Mouse (Mus musculus): ENCODE results near the gene Tcp11l1. TPM values are rescaled to one million over a fixed set of nuclear protein-coding genes. Genes with fewer than 3 reads are reported as not detected.

Tcp11l1 gene
- polyA plus RNA-seq, 1 experiment: 3.9 TPM

DNA sequence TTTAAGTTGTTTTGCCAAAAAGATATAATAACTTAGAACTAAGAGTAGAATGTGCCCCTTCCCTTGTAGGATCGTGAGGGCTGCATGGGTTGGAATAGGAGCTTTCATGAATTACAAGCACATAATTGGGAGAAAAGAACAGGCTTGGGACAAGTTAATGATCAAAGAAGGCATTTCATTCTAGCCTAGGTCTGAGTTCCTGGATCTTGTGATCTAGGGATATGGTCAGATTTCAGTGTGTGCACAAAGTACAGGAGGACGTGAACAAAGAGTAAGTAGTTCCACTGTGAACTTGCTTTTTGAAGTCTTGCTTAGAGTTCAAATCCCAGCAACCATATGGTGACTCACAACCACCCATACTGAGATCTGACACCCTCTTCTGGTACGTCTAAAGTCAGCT, 34.6 kb downstream of the Tcp11l1 start:
- Histone ChIP-seq H3K27ac (ENCODE audit: control insufficient read depth, insufficient read depth, low read depth, low read length, poor library complexity) (no peak overlapping the region), H3K4me3 (replicated peaks; ENCODE audit: control insufficient read depth, low read depth, low read length) (no peak overlapping the region), H3K4me1 (ENCODE audit: control insufficient read depth, insufficient read depth, low read length) (no peaks in the 10 kb centered on the region)
- WGBS: 72% methylated on average over 3 of the region's 3 CpGs
- TF ChIP-seq POLR2A (IDR thresholded peaks at IDR 0.05; ENCODE audit: borderline replicate concordance, control insufficient read depth, low read depth, low read length) (no peak), CTCF (IDR thresholded peaks at IDR 0.05; ENCODE audit: control insufficient read depth, insufficient read depth, low read length) (no peak)

DNA sequence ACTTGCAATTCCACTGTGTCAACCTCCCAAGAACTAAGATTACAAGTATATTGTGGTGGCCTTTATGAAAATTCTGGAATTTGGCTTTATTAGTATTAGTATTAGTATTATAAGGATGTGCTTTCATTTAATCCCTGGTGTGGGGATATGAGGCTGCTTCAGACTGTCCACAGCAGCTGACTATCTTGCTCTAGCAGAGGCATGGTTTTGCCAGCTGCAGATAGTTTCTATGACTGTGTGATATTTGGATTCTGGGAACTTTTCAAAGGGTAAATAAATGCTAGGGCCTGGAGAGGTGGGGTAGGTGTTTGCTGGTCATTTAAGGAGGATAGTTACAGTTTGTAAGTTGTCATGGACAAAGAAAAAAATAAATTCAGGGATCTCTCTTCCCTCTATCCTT, 40.2 kb downstream of the Tcp11l1 start:
- Histone ChIP-seq H3K4me3 (replicated peaks; ENCODE audit: control insufficient read depth, low read depth, low read length) (no peak overlapping the region), H3K4me1 (ENCODE audit: control insufficient read depth, insufficient read depth, low read length) (no peaks in the 10 kb centered on the region), H3K27ac (ENCODE audit: control insufficient read depth, insufficient read depth, low read depth, low read length, poor library complexity) (no peak overlapping the region)
- TF ChIP-seq CTCF (IDR thresholded peaks at IDR 0.05; ENCODE audit: control insufficient read depth, insufficient read depth, low read length): no peak
- no peak for TF ChIP-seq POLR2A (IDR thresholded peaks at IDR 0.05; ENCODE audit: borderline replicate concordance, control insufficient read depth, low read depth, low read length)

DNA sequence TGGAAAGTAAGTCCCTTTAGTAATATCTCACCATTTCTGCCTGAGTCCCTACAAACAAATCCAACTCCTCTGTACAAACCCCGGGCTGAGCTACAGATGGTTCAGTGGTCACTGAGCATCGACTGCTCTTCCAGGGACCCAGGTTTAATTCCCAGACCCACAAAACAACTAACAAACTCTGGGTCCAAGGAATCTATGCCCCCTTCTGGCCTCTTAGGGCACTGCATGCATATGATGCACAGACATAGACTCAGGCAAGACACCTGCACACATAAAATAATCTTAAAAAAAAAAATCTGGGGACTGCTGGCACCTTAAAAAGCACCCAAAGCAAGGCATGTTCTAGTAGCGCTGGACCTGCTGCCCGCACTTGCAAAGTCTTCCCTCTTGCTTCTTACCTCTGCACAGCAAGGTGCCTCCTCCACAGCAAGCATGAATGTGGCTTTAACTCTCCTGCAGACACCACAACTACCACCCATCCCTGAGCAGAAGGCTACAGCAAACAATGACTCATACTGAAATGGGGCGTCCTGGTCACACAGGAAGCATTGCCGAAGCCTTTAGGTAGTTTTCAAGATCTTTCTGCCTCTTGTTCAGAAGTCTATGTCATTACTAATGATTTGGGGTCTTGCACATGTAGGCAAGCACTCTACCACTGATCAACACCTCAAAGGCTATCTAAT, 42.7 kb downstream of the Tcp11l1 start:
- WGBS: 79% methylated on average over 6 of the region's 6 CpGs

DNA sequence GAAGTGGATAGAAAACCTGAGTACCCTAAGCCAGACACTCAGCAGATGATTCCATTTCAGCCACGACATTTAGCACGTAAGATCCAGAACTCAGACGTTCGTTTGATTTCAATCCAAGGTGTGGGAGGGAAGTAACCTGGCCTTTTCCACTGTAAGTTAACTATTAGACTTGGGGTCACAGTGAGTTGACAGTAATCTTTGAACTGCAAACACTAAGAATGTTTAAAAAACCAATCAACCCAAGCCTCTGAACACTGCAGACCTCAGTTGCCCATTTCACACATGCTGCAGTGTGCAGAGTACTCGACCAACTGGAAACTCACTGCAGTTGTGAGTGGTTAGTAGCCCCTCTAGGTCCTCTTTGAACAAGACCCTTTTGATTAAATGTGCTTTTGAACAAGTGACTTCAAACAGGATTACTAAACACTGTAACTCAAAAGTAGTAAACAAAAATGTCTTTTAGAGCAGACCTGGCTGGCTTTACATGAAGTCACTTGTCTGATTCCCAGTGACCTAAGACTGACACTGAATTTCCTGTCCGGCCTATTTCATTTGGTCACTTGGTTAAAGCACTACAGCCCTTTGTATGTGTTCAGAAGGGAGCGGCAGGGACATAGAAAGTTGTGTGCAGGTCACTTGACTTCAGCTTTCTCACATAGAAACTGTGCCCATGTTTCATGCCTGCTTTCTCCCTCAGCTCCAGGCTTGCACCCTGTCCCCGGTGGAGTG, 48.4 kb downstream of the Tcp11l1 start:
- no peak for TF ChIP-seq CTCF (IDR thresholded peaks at IDR 0.05; ENCODE audit: control insufficient read depth, insufficient read depth, low read length)
- no peak for TF ChIP-seq POLR2A (IDR thresholded peaks at IDR 0.05; ENCODE audit: borderline replicate concordance, control insufficient read depth, low read depth, low read length)
- H3K4me1 ChIP-seq (ENCODE audit: control insufficient read depth, insufficient read depth, low read length): no peaks in the 10 kb centered on the region
- 87% methylated on average over 8 of the region's 8 CpGs for WGBS
- H3K4me3 ChIP-seq (replicated peaks; ENCODE audit: control insufficient read depth, low read depth, low read length): no peak overlapping the region
- H3K27ac ChIP-seq (ENCODE audit: control insufficient read depth, insufficient read depth, low read depth, low read length, poor library complexity): no peak overlapping the region

More for the DNA sequence above, 42.7 kb downstream of the Tcp11l1 start:
- Histone ChIP-seq H3K4me1 (ENCODE audit: control insufficient read depth, insufficient read depth, low read length) (no peaks in the 10 kb centered on the region), H3K27ac (ENCODE audit: control insufficient read depth, insufficient read depth, low read depth, low read length, poor library complexity) (no peak overlapping the region), H3K4me3 (replicated peaks; ENCODE audit: control insufficient read depth, low read depth, low read length) (no peak overlapping the region)
- no peak for TF ChIP-seq CTCF (IDR thresholded peaks at IDR 0.05; ENCODE audit: control insufficient read depth, insufficient read depth, low read length)
- TF ChIP-seq POLR2A (IDR thresholded peaks at IDR 0.05; ENCODE audit: borderline replicate concordance, control insufficient read depth, low read depth, low read length): no peak

DNA sequence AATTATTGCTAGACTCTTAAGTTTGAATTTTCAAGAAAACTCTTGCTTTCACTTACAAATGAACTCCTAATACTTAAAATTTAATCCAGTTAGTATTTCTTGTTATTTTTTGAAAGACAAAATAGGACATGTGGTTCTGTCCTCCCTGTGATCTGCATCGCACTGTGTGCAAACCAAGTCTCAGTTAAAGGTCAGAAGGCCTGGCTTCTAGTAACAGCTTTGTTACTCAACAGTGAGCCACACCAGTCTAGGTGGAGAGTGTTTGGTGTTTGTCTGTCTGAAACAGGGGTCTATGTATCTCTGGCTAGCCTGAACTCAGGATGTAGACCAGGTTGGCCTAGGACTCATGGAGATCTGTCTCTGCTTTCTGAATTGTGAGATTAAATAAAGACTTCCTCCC, 53.3 kb downstream of the Tcp11l1 start:
- no peak overlapping the region for H3K27ac ChIP-seq (ENCODE audit: control insufficient read depth, insufficient read depth, low read depth, low read length, poor library complexity)
- TF ChIP-seq CTCF (IDR thresholded peaks at IDR 0.05; ENCODE audit: control insufficient read depth, insufficient read depth, low read length): no peak
- TF ChIP-seq POLR2A (IDR thresholded peaks at IDR 0.05; ENCODE audit: borderline replicate concordance, control insufficient read depth, low read depth, low read length): no peak
- H3K4me3 ChIP-seq (replicated peaks; ENCODE audit: control insufficient read depth, low read depth, low read length): no peak overlapping the region
- H3K4me1 ChIP-seq (ENCODE audit: control insufficient read depth, insufficient read depth, low read length): no peaks in the 10 kb centered on the region
- 94% methylated on average over 1 of the region's 1 CpGs for WGBS

DNA sequence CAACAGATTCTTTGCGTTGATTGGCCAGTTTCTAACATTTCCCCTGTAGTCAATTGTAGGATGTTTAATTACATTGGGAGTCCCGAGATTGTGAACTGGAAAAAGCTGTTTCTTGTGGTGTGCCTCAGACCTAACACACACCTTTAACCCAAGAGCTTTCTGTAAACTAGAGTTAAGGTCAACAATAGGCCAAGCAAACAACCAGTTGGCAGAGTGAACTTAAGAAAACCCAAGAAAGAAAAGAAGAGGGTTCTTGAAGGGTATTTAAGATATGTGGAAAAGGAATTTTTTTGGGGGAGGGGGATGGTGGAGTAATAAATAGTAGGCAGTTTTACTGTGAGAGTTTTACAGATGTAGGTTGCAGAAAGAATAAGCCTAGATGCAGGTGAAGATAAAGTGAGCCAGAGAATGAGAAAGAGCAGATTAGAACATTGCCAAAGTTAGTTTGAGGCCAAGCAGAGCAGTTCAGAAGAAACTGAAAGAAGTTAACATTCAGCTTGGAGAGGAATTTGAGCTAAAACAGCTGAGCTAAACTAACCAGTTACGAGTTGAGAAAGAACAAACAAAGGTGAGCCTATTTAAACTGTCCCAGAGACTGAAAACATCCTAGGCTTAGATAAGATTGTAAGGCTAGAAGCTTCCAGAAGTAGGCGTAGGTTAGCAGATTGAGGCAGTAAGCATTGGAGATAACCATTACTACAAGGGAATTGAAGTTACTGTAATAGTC, 95.8 kb downstream of the Tcp11l1 start:
- WGBS: 87% methylated on average over 4 of the region's 4 CpGs
- no peak for TF ChIP-seq POLR2A (IDR thresholded peaks at IDR 0.05; ENCODE audit: borderline replicate concordance, control insufficient read depth, low read depth, low read length)
- no peak for TF ChIP-seq CTCF (IDR thresholded peaks at IDR 0.05; ENCODE audit: control insufficient read depth, insufficient read depth, low read length)

DNA sequence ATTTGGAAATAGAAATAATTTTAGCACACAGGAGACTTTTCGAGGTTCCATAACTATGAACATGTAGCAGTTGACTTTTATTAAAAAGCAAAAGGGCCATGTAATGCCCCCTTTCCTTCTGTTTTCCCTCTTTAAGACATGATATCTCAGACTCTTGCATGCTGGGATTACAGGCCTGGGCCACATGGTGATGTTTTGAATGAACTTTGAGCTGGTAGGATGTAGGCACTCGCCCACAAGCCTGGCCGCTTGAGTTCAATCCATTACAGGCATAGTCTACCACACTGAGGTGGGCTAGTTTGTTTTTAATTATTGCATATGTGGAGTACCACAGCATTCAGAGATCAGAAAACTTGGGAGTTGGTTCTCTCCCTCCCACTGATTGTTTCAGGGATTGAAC, 97.2 kb downstream of the Tcp11l1 start:
- no peaks in the 10 kb centered on the region for H3K4me1 ChIP-seq (ENCODE audit: control insufficient read depth, insufficient read depth, low read length)
- H3K4me3 ChIP-seq (replicated peaks; ENCODE audit: control insufficient read depth, low read depth, low read length): no peak overlapping the region
- TF ChIP-seq CTCF (IDR thresholded peaks at IDR 0.05; ENCODE audit: control insufficient read depth, insufficient read depth, low read length): no peak
- no peak for TF ChIP-seq POLR2A (IDR thresholded peaks at IDR 0.05; ENCODE audit: borderline replicate concordance, control insufficient read depth, low read depth, low read length)
- H3K27ac ChIP-seq (ENCODE audit: control insufficient read depth, insufficient read depth, low read depth, low read length, poor library complexity): no peak overlapping the region
- 89% methylated on average over 3 of the region's 3 CpGs for WGBS

More for the DNA sequence above, 95.8 kb downstream of the Tcp11l1 start:
- H3K4me3 ChIP-seq (replicated peaks; ENCODE audit: control insufficient read depth, low read depth, low read length): no peak overlapping the region
- H3K27ac ChIP-seq (ENCODE audit: control insufficient read depth, insufficient read depth, low read depth, low read length, poor library complexity): no peak overlapping the region
- H3K4me1 ChIP-seq (ENCODE audit: control insufficient read depth, insufficient read depth, low read length): no peaks in the 10 kb centered on the region

Other genes with a start within 250 kb of the Tcp11l1 start
- gene Hipk3, start 217.7 kb downstream of the Tcp11l1 start, polyA plus RNA-seq (2011; ENCODE audit: insufficient read depth, insufficient read length, low replicate concordance, missing spikeins): 8.7 and 8.8 TPM in 2 replicates
- 22.1 and 26.7 TPM in 2 replicates for gene Cstf3, start 121.6 kb downstream of the Tcp11l1 start, polyA plus RNA-seq (2011; ENCODE audit: insufficient read depth, insufficient read length, low replicate concordance, missing spikeins)
- gene Pin1rt1, start 4.2 kb upstream of the Tcp11l1 start, polyA plus RNA-seq (2011; ENCODE audit: insufficient read depth, insufficient read length, low replicate concordance, missing spikeins): not detected in 2 replicates
- 1.7 TPM in 1 of 2 replicates, not detected in the other for gene Depdc7, start 30.7 kb upstream of the Tcp11l1 start, polyA plus RNA-seq (2011; ENCODE audit: insufficient read depth, insufficient read length, low replicate concordance, missing spikeins)
- 1.2 and 2.8 TPM in 2 replicates for gene Qser1, start 104.6 kb upstream of the Tcp11l1 start, polyA plus RNA-seq (2011; ENCODE audit: insufficient read depth, insufficient read length, low replicate concordance, missing spikeins)
- gene Prrg4, start 137.7 kb upstream of the Tcp11l1 start, polyA plus RNA-seq (2011; ENCODE audit: insufficient read depth, insufficient read length, low replicate concordance, missing spikeins): not detected in 2 replicates
- 8.8 TPM in 1 of 2 replicates, not detected in the other for gene Ccdc73, start 155.6 kb upstream of the Tcp11l1 start, polyA plus RNA-seq (2011; ENCODE audit: insufficient read depth, insufficient read length, low replicate concordance, missing spikeins)

Measured in bone marrow, adult 2 months (tissue).